Mouse (Mus musculus): ENCODE measurements around the gene Bcl11a. TPM values are rescaled to one million over a fixed set of nuclear protein-coding genes. Genes with fewer than 3 reads are reported as not detected.

Bcl11a gene
- polyA plus RNA-seq, 1 experiment from 2014 or later = 5.9 TPM

DNA sequence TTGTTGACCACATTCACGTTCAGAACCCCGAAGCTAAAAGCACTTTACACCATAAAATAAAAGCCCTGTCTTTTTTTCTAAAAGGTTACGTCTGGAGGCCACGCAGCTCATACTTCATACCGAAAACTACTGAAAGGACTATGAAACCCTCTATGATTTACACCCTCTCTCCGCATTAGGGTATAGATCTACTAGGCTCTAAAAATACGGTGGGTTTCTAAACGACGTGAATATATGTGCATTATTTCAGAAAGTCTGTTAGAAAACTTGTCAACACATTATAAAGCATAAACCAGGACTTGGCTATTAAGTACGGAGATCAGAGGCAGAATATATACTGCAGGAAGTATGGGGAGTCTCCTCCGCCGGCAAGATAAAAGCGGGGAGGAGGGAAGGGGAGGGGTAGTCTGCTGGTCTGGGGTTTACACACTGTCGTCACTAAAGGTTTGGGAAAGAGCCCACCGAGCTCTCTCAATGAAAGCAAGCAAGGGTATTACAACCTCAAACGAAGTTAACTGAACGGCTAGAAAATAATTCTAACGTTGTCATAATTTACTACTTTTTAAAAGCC is 3.8 kb upstream of the Bcl11a start:
- H3K4me1 ChIP-seq (replicated peaks; ENCODE audit: control insufficient read depth, insufficient read depth, low read length) = no peaks in the 10 kb centered on the region
- peak overlapping the region; percentile 100 for H3K4me2 ChIP-seq (replicated peaks; ENCODE audit: low read depth)
- no peaks in the 10 kb centered on the region for H3K36me3 ChIP-seq (ENCODE audit: control insufficient read depth, insufficient read depth)
- WGBS = 5% methylated on average over 18 of the region's 18 CpGs
- peak overlapping the region; percentile 26 for H3K4me3 ChIP-seq (ENCODE audit: low read depth, low read length)
- peaks cover 29% of the 10 kb centered on the region for H3K27me3 ChIP-seq (replicated peaks; ENCODE audit: control insufficient read depth, insufficient read depth, low read length)
- H3K9ac ChIP-seq (ENCODE audit: low read depth, low read length) = no peak overlapping the region
- H3K9me3 ChIP-seq (ENCODE audit: control insufficient read depth) = no peaks in the 10 kb centered on the region
- ATAC-seq = no peak
- no peak for TF ChIP-seq CTCF (IDR thresholded peaks at IDR 0.05; ENCODE audit: low read depth)
- H3K27ac ChIP-seq (ENCODE audit: low read depth, low read length) = no peak overlapping the region

DNA sequence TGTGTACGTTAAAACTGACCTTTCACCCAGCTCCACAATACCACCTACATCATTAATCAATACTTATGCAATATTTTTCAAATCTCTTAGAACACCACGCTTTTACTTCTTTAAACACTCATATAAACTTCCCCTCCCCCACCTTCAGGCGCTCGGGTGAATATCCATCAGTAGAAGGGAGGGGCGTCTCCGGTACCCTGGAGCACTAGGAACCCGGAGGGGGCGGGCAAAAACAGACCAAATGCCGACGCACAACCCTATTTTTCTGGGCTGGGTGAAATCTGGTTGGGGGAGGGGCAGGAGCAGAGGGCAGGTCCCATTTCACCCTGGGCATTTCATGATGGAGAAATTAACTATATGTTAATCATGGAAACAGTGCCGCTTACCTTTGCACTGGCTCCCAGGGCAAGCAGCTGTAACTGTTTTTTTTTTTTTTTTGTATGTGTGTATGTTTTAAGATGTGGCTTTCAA is 3.2 kb upstream of the Bcl11a start, which contains the start of gene A830031A19Rik:
Gene A830031A19Rik (minus strand): TSS at position 421 of the 471 bp plus-strand sequence.
- Histone ChIP-seq H3K9ac (ENCODE audit: low read depth, low read length) (peak within 1 kb of the TSS; percentile 72; the same call in 1 of the 2 replicates), H3K4me3 (ENCODE audit: low read depth, low read length) (peak within 1 kb of the TSS; percentile 76), H3K36me3 (ENCODE audit: control insufficient read depth, insufficient read depth) (no peaks in the 10 kb centered on the region), H3K4me2 (replicated peaks; ENCODE audit: low read depth) (peak within 1 kb of the TSS; percentile 100), H3K9me3 (ENCODE audit: control insufficient read depth) (no peaks in the 10 kb centered on the region), H3K4me1 (replicated peaks; ENCODE audit: control insufficient read depth, insufficient read depth, low read length) (no peaks in the 10 kb centered on the region), H3K27ac (ENCODE audit: low read depth, low read length) (no peak within 1 kb of the TSS), H3K27me3 (replicated peaks; ENCODE audit: control insufficient read depth, insufficient read depth, low read length) (peaks cover 27% of the 10 kb centered on the region)
- no peak for ATAC-seq
- no peak for TF ChIP-seq CTCF (IDR thresholded peaks at IDR 0.05; ENCODE audit: low read depth)
- WGBS = 1% methylated on average over 11 of the region's 11 CpGs

DNA sequence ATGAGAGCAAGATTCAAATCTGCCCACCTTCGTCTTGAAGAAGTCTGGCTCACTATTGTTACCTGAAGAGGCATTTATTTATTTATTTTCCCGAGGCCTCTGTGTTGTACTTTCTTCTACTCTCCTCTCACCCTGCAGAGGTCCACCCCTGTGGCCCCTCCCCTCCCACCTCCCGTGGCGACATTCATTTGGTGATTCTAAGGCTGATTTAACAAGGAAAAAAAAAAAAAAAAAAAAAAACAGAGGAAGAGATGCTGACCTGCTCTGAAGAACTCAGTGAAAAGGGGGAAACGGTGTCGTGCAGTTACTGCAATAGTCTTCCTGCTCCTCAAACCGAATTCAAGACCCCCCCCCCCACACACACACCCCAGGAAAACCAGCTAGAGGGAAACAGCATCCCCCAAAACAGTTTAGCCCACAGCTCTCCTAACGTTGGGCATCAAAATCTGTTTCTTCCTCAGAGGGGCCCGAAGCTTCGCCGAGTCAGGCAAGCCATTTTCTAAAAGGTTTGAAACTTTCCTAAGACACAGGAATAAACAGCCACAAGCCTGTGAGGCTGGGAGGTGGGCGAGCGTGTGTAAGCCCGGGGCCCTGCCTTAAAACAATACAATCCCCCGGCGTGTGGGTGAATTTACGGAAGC is 2.2 kb upstream of the Bcl11a start:
- Histone ChIP-seq H3K9me3 (ENCODE audit: control insufficient read depth) (no peaks in the 10 kb centered on the region), H3K27me3 (replicated peaks; ENCODE audit: control insufficient read depth, insufficient read depth, low read length) (peaks cover 21% of the 10 kb centered on the region), H3K4me1 (replicated peaks; ENCODE audit: control insufficient read depth, insufficient read depth, low read length) (no peaks in the 10 kb centered on the region), H3K27ac (ENCODE audit: low read depth, low read length) (no peak overlapping the region), H3K4me2 (replicated peaks; ENCODE audit: low read depth) (peak overlapping the region; percentile 100), H3K4me3 (ENCODE audit: low read depth, low read length) (peak overlapping the region; percentile 76), H3K36me3 (ENCODE audit: control insufficient read depth, insufficient read depth) (no peaks in the 10 kb centered on the region), H3K9ac (ENCODE audit: low read depth, low read length) (peak overlapping the region; percentile 72; the same call in 1 of the 2 replicates)
- WGBS = 2% methylated on average over 17 of the region's 17 CpGs
- no peak for TF ChIP-seq CTCF (IDR thresholded peaks at IDR 0.05; ENCODE audit: low read depth)
- no peak for ATAC-seq

DNA sequence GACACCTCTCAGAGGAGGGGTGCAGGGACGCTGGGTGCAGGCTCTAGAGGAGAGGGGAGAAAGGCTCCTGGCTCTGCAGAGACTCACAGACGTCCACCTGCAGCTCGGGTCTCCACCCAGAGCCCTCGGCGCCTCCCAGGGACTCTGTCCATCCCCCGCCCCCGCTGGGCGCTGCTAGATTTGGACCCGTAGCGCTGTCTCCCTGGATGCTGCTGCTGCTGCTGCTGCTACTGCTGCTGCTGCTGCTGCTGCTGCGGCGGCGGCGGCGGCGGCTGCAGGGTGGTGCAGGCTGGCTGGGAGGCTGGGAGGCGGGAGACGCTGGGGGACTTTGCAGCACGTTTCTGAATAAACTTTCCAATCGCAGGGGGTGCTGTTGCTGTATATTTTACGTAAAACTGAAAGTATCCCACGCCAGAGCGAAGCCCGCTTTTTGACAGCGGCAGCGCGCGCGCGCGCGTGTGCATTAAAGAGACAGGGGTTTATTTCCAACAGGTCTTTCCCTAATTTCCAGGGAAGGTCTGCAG is 1.7 kb upstream of the Bcl11a start:
- WGBS = under 1% methylated on average over 25 of the region's 32 CpGs
- no peaks in the 10 kb centered on the region for H3K36me3 ChIP-seq (ENCODE audit: control insufficient read depth, insufficient read depth)
- no peaks in the 10 kb centered on the region for H3K9me3 ChIP-seq (ENCODE audit: control insufficient read depth)
- peak; percentile 63 for TF ChIP-seq CTCF (IDR thresholded peaks at IDR 0.05; ENCODE audit: low read depth)
- peaks cover 21% of the 10 kb centered on the region for H3K27me3 ChIP-seq (replicated peaks; ENCODE audit: control insufficient read depth, insufficient read depth, low read length)
- peak overlapping the region; percentile 76 for H3K4me3 ChIP-seq (ENCODE audit: low read depth, low read length)
- peak overlapping the region; percentile 87 for H3K27ac ChIP-seq (ENCODE audit: low read depth, low read length)
- peak overlapping the region; percentile 100 for H3K4me2 ChIP-seq (replicated peaks; ENCODE audit: low read depth)
- no peaks in the 10 kb centered on the region for H3K4me1 ChIP-seq (replicated peaks; ENCODE audit: control insufficient read depth, insufficient read depth, low read length)
- H3K9ac ChIP-seq (ENCODE audit: low read depth, low read length) = peak overlapping the region; percentile 72
- ATAC-seq = peak; percentile 23

DNA sequence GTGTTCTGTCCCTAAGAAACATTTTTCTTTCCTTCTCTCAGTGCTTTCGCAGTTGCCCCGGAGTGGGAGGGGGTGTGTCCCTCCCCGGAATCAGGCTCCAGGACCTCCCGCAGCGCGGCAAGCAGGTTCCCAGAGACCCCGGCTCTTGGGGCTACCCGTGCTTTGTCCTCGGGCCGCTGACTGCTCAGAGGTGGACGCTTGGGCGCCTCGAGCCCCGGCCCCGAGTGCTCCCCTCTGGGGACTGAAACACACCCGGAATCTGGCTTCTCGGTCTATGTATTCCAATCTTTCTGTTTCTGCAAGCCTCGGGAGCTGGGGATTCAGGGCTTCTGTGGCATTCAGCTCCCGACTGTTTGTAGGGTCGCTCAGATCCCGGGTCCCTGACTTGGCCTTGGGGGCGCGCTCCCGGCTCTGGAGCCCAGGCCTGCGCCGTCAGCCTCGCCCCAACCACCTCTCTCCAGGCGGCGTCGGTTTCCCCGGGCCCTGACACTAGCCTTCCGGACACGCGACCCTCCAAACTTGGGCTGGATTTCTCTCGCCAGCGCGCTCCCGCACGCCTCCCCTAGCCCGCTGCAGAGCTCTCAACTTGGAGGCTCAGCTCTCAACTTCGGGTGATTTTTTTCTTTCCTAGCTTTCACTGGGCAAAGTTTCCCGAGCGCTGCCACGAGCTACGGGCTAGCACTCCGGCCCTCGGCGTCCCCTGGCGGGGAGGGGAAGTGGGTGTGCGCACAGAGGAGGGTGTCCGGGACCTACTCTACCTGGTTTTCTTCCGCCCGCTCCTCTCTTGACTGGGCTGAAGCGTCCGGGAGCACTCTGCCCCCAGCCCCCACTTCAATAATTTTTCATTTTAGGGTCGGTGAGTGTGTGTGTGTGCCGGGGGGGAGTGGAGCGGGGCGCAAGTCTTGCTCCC is 780 bp upstream of the Bcl11a start:
- Histone ChIP-seq H3K4me3 (ENCODE audit: low read depth, low read length) (peak overlapping the region; percentile 76), H3K9me3 (ENCODE audit: control insufficient read depth) (no peaks in the 10 kb centered on the region), H3K27ac (ENCODE audit: low read depth, low read length) (peak overlapping the region; percentile 87), H3K4me2 (replicated peaks; ENCODE audit: low read depth) (peak overlapping the region; percentile 100), H3K4me1 (replicated peaks; ENCODE audit: control insufficient read depth, insufficient read depth, low read length) (no peaks in the 10 kb centered on the region), H3K9ac (ENCODE audit: low read depth, low read length) (peak overlapping the region; percentile 72), H3K27me3 (replicated peaks; ENCODE audit: control insufficient read depth, insufficient read depth, low read length) (peaks cover 19% of the 10 kb centered on the region), H3K36me3 (ENCODE audit: control insufficient read depth, insufficient read depth) (no peaks in the 10 kb centered on the region)
- TF ChIP-seq CTCF (IDR thresholded peaks at IDR 0.05; ENCODE audit: low read depth) = peak; percentile 61
- WGBS = under 1% methylated on average over 59 of the region's 59 CpGs
- ATAC-seq = peak; percentile 65
